Mouse (Mus musculus) adrenal gland (tissue): Measurements from ENCODE around the gene Hspb11.

Experiments
- intact Hi-C: fragments of 180-260 bp; cut with DNase I; formaldehyde crosslinking; loops from one replicate; pipeline ENCODE4 v1.15.1; 2025

The Hspb11 gene

DNA sequence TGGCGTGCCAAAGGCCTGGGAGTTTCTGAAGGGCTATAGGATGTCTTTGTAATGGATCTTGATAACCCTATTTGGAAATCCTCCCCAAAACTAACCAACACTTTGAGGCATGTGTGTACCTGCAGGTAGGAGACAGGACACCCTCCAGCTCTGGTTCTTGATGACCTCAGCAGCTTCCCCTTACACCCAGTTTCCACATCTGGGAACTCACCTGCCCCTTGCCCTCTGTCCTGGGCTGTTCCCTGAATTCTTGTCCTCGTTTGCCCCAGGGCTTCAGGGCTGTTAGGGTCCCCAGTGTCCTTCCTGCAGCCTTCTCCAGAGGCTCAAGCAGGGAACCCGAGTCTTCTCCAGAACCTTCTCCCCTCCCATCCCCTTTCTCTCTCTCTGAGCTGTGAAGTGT, 50.1 kb downstream of the Hspb11 start:
- intact Hi-C loops, result no loop called here

GRCm38 (mm10) chr4:107306966-107307365, 53.6 kb downstream of the Hspb11 start, which contains the start of gene Dio1:
Dio1 (minus strand) TSS chr4:107307169.
- intact Hi-C loops, result no loop called here

DNA sequence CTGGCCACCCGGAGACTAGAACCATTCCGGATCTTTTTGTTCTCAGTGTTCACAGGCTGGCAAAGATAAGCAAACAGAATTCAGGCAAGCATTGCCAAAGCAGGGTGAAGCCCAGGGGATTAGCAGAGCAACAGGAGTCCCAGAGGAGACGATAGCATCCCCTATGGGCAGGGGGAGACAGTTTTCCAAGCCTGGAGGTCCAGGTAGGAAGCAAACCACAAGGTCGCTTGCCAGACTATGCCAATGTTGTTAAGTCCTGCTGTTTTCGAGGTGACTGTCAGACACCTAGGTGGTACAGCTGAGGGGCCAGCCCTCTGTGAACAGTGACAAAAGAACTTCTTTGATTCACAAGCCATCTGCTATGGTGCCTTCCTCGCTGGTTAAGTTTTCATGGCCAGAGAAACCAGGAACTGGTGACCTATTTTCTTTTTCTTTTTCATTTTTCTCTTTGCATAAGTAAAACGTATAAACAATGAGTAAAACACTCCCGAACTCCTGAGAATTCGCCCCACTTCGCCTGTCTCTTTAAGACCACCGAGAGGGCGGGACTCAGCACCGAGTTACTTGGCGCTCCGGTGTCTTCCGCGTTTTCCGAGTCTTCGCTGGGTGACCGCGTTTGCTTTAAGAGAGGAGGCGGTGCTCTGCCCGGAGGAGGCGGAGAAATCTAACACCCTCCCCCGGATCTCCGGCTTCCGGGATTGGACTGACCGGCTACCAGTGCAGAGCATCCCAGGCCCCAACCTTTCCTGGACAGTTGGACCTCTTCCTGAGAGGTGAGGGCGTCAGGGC, 60.5 kb downstream of the Hspb11 start, which contains the start of gene Yipf1:
Gene Yipf1, plus strand, starts transcription at position 674 of the 789 bp plus-strand sequence.
- intact Hi-C loops, result loop anchor here (5.0 kb wide), 1 partner anchor 62 kb away; the partner anchor contains the start of genes Hspb11 and Lrrc42

DNA sequence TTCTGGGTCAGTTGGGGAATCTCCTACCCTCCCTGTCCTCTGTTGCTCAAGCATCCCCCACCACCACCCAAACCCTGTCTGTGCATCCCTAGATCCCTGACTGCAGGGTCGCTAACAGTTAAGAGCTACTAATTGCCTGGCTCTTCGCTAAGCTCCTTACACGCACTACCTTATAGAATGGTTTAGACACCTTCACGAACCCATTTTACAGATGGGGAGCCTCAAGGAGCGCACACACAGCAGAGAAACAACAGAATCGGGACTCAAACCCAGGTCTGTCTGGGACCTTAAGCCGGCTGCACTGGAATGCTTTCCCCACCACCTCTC, 61.0 kb downstream of the Hspb11 start:
- intact Hi-C loops, result loop anchor here (5.0 kb wide), 1 partner anchor 62 kb away; the partner anchor contains the start of genes Hspb11 and Lrrc42

GRCm38 (mm10) chr4:107318646-107319045, 65.3 kb downstream of the Hspb11 start:
- intact Hi-C loops, result no loop called here

DNA sequence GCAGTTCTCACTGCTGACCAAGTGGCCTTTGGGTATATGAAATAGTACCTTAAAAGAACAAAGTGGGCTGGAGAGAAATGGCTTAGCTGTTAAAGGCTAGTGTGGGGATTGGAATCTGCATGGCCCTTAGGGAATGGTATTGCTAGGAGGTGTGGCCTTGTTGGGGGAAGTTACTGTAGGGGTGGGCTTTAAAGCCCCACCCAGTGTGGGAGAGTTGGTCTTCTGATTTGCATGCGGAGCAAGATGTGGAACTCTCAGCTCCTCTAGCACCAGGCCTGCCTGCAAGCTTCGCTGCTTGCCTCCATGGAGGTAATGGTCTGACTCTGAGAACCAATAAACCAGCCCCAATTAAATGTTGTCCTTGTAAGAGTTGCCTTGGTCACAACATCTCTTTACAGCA, 67.6 kb downstream of the Hspb11 start:
- intact Hi-C loops, result no loop called here

DNA sequence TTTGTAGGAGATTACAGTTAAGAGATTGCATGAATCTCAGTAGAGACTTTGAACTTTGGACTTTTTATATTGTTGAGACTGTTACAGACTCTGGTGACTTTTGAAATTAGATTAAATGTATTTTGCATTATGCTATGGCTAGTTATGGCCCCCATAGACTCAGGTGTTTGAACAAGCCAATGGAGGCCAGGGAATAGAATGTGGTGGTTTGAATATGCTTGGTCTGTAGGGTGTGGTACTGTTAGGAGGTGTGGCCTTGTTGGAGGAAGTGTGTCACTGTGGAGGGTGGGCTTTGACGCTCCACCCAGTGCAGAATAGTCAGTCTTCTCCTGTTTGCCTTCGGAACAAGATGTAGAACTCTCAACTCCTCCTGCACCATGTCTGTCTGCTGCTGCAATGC, 69.7 kb downstream of the Hspb11 start:
- intact Hi-C loops, result no loop called here

GRCm38 (mm10) chr4:107328530-107328929, 75.1 kb downstream of the Hspb11 start:
- intact Hi-C loops, result no loop called here
